Mouse (Mus musculus) cerebellum, adult 9-11 months (tissue): ENCODE data around the gene Tmc2.

Source experiments
- DNase-seq: peaks from one replicate; pipeline ENCODE4 v3.0.0; 2022

Tmc2 gene

DNA sequence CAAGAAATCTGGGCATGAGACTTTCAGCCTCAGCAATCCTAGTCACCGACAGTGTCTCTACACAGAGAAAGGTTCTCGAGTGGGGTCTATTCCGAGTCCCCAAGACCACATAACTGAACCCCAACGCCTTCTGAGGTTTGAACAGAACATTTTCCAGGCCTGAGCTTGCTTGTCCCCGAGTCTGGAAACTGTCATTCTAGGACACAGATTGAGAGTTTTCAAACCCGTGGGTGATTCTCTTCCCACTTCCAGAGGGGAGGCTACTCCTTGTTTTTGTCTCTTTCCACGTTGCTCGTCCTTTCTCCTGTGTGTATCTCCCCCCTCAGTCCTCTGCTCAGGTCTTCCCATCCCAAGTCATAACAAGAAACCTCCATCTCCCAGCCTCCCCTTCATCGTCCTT is 102.6 kb downstream of the Tmc2 start:
- DNase-seq, result no peak

DNA sequence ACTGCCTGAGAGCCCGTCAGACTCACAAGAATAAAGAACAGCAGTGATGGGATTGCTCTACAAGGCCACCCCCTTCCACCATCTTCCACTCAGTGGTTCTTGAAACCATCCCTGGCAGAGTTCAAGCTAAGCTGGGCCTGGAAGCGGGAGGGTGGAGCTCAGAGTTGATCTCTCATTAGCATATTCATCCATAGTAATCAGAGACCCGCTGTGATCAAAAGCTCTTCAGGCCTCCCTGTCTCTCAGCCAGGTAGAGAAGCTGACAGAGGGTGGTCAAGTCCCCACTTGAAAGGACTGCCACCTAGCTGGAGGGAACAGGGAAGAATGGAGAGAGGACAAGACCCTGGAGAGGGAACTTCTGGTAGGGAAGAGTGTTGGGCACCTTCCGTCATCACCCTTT is 108.0 kb downstream of the Tmc2 start:
- no peak for DNase-seq
